Mouse (Mus musculus) macrophage (primary cell): Measurements from ENCODE around the gene Hpcal4. TPM values are rescaled to one million over a fixed set of nuclear protein-coding genes. Genes with fewer than 3 reads are reported as not detected.

ENCODE experiments used
- H3K27ac ChIP-seq: fragments of 350-480 bp; formaldehyde crosslinking; 2 replicates; pipeline ENCODE4 v1.9.0; 2021
- H3K36me3 ChIP-seq: fragments of 350-480 bp; formaldehyde crosslinking; 2 replicates; pipeline ENCODE4 v1.9.0; 2021; ENCODE audit errors: inconsistent target
- H3K4me3 ChIP-seq: fragments of 350-480 bp; formaldehyde crosslinking; 2 replicates; pipeline ENCODE4 v1.9.0; 2021; ENCODE audit errors: inconsistent target
- H3K79me2 ChIP-seq: fragments of 350-480 bp; formaldehyde crosslinking; 2 replicates; pipeline ENCODE4 v1.9.0; 2021; ENCODE audit errors: inconsistent target
- WGBS: methylation state at CpG from one replicate; pipeline ENCODE4 v1.1.7; 2026; ENCODE audit warnings: inconsistent platforms; ENCODE audit not compliant: missing documents; 5-methylcytosine and 5-hydroxymethylcytosine counted together
- polyA plus RNA-seq: library from polyadenylated mRNA; stranded (reverse); fragments of 250-400 nt; gene quantifications from 3 replicates; pipeline ENCODE4 v1.2.4, GENCODE M21; 2018; ENCODE audit warnings: inconsistent platforms

The Hpcal4 gene
- polyA plus RNA-seq, 1 experiment from 2014 or later, result not detected

DNA sequence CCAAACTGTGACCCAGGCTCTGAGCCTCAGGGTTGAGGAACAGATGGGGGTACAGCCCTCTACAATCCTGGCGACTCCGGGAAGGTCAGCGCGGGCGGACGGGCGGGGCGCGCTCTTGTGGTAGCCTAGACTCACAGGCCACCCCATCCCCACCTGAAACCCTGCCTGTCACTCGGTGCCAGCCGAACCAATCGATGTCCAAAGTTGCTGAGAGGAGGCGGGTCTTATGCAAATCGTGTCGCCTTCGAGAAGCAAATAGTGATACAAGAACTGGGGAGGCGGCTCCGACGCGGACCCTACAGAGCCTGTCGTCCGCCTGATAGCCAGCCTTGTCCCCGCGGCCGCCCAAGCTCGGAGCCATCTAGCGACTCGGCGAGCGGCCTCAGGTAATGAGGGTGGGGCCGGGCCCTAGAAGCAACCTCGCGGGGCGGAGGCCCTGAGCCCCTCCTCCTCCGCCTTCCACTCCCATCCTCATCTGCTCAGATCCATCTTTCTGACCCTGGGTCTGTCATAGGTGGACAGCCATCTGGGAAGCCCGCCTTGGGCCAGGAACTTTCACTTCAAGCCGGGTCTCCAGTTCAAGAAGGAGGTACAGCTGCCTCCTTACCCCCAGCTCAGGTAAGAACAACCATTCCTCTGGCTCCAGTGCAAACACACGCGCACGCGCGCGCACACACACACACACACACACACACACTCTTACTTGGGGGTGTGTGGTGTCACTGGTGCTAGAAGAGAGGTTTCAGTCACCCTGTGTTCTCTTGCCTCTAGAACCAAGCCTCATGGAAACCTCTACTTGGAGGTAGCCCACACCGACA, 421 bp downstream of the Hpcal4 start:
- Histone ChIP-seq H3K36me3 (no peaks in the 10 kb centered on the region), H3K4me3 (no peak overlapping the region), H3K79me2 (no peaks in the 10 kb centered on the region), H3K27ac (no peak overlapping the region)
- WGBS, result 13% methylated on average over 44 of the region's 44 CpGs

- no peak overlapping the region for H3K27ac ChIP-seq
- H3K79me2 ChIP-seq, result no peaks in the 10 kb centered on the region
- WGBS, result 58% methylated on average over 3 of the region's 3 CpGs
- no peak overlapping the region for H3K4me3 ChIP-seq
- H3K36me3 ChIP-seq, result no peaks in the 10 kb centered on the region
Observed at GRCm38 (mm10) chr4:123184816-123185215, 1.8 kb downstream of the Hpcal4 start.

DNA sequence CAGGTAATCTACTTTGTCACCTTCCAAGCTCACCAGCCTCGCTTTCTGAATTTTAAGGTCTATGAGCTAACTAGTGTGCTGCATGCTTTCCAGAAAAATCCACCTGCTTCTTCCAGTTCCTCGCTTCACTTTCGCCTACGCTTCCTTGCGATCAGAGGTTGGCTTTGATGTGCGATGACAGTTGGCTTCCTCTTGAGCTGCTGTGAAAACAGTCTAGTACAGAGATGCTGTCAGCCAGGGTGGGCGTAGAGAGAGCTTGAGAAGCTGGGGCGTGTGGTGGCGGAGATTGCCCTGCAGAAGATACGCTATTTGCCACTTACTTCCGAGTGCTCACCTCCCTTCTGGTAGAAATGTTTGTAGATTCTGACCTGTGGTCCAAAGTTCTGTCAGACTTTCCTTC, 9.3 kb downstream of the Hpcal4 start:
- Histone ChIP-seq H3K36me3 (no peaks in the 10 kb centered on the region), H3K4me3 (no peak overlapping the region), H3K79me2 (no peaks in the 10 kb centered on the region), H3K27ac (no peak overlapping the region)
- WGBS, result 81% methylated on average over 11 of the region's 11 CpGs

DNA sequence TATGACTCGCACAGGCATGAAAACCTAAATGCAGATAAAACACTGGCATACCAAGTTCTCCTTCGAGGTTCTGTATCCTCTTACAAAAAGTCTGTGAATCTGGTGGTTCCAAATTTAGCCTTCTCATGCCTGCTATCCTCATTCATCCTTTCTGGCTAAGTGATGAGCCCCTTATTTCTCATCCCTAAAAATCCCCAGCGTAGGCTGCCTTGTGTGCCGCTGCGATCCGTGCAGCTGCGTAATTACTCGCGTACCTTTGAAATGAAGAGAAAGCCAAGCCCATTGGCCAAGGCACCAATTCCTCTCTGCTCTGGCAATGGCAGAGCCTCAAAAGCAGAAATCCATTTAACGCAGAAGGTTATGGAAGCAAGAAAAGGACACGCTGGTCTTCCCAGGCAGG, 10.8 kb downstream of the Hpcal4 start:
- Histone ChIP-seq H3K4me3 (no peak overlapping the region), H3K36me3 (no peaks in the 10 kb centered on the region)
- WGBS, result 90% methylated on average over 11 of the region's 11 CpGs

DNA sequence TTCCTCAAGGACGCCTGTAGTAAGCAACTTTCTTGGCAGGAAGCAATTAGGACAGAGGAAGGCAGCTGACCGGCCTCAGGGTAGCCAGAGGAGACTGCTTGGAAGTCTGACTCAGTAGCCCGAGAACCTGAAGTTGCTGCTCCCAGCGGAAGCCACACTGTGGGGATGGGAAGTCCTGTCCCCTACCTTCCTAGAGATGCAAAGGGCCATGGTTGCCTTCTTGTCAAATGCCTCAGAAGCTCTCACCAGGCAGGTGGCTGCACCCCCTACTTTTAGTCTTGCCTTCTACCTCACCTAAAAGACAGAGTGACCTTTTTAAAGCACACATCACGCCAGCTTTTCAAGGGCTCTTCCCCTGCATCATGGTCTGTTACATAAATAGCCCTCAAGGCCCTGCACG, 13.7 kb downstream of the Hpcal4 start:
- Histone ChIP-seq H3K27ac (no peak overlapping the region), H3K79me2 (no peaks in the 10 kb centered on the region), H3K4me3 (no peak overlapping the region), H3K36me3 (no peaks in the 10 kb centered on the region)
- 45% methylated on average over 6 of the region's 6 CpGs for WGBS

More for the DNA sequence above, 10.8 kb downstream of the Hpcal4 start:
- H3K27ac ChIP-seq, result no peak overlapping the region
- H3K79me2 ChIP-seq, result no peaks in the 10 kb centered on the region

DNA sequence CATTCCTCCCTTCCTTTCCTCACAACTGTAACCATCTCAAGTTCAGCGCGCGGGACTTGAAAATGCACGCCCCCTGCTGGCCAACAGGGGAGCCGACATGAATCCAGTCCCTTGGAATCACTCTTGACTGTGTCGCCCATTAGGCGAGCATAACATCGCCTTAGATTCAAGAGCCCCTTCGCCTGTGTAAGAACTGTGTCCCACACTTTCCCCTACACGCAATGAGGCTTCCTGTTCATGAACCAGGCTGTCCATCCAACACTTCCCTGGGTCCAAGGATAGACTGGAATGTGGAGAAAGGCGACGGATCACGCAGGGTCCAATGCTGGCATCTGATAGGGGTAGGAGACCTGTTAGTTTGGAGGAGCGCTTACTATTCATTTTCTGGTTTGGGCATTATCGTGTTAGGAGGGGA, 17.8 kb downstream of the Hpcal4 start:
- 7% methylated on average over 15 of the region's 15 CpGs for WGBS
- H3K79me2 ChIP-seq, result no peaks in the 10 kb centered on the region

GRCm38 (mm10) chr4:123201186-123202093, 18.4 kb downstream of the Hpcal4 start, which contains the start of gene Nt5c1a:
TSS of gene Nt5c1a (plus strand) at chr4:123201504.
- no peaks in the 10 kb centered on the region for H3K79me2 ChIP-seq
- H3K36me3 ChIP-seq, result no peaks in the 10 kb centered on the region
- H3K4me3 ChIP-seq, result no peak within 1 kb of the TSS
- WGBS, result 12% methylated on average over 50 of the region's 58 CpGs
- H3K27ac ChIP-seq, result no peak within 1 kb of the TSS

More for the DNA sequence above, 17.8 kb downstream of the Hpcal4 start:
- Histone ChIP-seq H3K4me3 (no peak overlapping the region), H3K27ac (no peak overlapping the region), H3K36me3 (no peaks in the 10 kb centered on the region)

DNA sequence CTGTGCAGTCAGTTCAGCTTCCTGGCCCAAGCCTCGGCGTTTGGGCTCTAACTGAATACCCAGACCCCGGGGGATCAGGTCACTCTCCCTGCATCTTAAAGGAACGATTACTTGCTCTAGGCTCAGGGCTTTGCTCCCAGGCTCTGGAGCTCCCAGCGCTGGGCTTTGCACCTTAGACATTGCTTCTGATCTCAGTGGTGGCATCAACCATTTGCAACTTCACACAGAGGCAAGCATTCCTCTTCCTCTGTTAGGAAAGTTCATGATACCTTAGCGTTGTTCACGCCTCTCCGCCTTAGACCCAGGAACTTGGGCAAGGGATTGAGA, 19.0 kb downstream of the Hpcal4 start:
- Histone ChIP-seq H3K36me3 (no peaks in the 10 kb centered on the region), H3K79me2 (no peaks in the 10 kb centered on the region), H3K4me3 (no peak overlapping the region), H3K27ac (no peak overlapping the region)
- 45% methylated on average over 8 of the region's 8 CpGs for WGBS

DNA sequence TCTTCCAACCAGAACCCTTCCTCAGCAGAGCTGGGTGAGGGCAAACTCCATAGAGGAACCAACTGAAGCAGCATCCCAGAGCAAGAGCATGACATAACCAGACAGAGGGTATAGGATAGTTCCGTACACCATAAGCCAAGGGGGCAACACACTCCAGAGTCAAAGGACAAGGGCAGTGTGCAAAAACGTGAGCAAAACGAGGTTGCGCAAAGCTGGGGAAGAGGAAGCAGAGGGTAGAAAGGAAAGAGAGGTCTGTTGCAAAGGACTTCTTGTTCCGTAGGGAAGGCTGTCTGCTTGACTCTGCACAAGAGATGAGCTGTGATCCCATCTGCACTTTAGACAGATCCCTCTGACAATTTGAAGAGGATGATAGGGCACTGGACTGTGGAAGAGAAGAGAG, 24.3 kb downstream of the Hpcal4 start:
- Histone ChIP-seq H3K4me3 (no peak overlapping the region), H3K79me2 (no peaks in the 10 kb centered on the region), H3K27ac (no peak overlapping the region), H3K36me3 (no peaks in the 10 kb centered on the region)
- WGBS, result 18% methylated on average over 5 of the region's 5 CpGs

DNA sequence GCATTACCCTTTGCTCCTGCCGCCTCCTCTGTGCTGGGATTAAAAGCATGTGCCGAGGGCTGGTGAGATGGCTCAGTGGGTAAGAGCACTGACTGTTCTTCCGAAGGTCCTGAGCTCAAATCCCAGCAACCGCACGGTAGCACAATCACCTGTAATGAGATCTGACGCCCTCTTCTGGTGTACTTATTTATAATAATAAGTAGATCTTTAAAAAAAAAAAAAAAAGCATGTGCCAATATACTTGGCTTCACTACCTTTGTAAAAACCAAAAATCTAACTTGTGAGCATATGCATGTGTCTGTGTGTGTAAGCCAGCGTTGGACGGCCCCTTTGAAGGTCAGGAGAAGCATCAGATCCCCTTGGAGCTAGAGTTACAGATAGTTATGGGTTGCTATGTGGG, 28.0 kb downstream of the Hpcal4 start:
- Histone ChIP-seq H3K4me3 (no peak overlapping the region), H3K36me3 (no peaks in the 10 kb centered on the region), H3K79me2 (no peaks in the 10 kb centered on the region), H3K27ac (no peak overlapping the region)
- WGBS, result 64% methylated on average over 7 of the region's 8 CpGs

DNA sequence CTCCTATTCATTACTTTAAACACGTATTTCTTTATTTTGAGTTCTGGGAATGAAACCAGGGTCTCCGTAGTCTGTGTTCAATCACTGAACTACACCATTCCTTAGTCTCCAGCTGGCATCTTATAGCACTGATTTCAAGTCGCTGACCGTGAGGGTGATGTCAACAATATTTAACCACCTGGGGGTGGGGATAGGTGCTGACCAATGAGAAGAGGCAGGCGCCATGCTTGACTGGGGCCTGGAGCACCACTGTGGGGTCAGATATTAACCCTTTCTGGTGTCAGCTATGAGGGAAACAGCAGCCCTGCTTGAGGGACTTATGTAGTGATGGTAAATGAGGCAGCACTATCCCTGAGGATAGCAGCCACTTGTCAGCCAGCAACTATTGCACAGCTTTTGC, 28.4 kb downstream of the Hpcal4 start:
- 79% methylated on average over 5 of the region's 5 CpGs for WGBS
- H3K79me2 ChIP-seq, result no peaks in the 10 kb centered on the region
- no peak overlapping the region for H3K4me3 ChIP-seq
- H3K27ac ChIP-seq, result no peak overlapping the region
- no peaks in the 10 kb centered on the region for H3K36me3 ChIP-seq

GRCm38 (mm10) chr4:123212330-123212729, 29.3 kb downstream of the Hpcal4 start:
- Histone ChIP-seq H3K4me3 (no peak overlapping the region), H3K36me3 (no peaks in the 10 kb centered on the region), H3K27ac (no peak overlapping the region), H3K79me2 (no peaks in the 10 kb centered on the region)
- 66% methylated on average over 2 of the region's 2 CpGs for WGBS

DNA sequence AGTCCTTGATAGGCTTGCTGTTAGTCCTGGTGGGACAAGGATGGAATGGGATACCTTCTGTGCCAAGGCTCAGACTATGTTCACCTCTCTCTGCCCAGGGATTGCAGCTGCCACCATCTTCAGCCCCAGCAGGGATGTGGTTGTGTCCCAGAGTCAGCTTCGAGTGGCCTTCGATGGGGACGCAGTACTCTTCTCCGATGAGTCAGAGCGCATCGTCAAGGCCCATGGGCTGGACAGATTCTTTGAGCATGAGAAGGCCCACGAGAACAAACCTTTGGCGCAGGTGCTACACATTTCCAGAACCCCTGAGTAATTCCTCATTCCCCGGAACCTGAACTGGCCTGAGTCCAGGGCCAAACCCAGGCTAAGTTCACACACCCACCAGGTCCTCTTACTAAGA, 30.9 kb downstream of the Hpcal4 start:
- Histone ChIP-seq H3K36me3 (no peaks in the 10 kb centered on the region), H3K4me3 (no peak overlapping the region), H3K79me2 (no peaks in the 10 kb centered on the region), H3K27ac (no peak overlapping the region)
- 92% methylated on average over 9 of the region's 9 CpGs for WGBS

DNA sequence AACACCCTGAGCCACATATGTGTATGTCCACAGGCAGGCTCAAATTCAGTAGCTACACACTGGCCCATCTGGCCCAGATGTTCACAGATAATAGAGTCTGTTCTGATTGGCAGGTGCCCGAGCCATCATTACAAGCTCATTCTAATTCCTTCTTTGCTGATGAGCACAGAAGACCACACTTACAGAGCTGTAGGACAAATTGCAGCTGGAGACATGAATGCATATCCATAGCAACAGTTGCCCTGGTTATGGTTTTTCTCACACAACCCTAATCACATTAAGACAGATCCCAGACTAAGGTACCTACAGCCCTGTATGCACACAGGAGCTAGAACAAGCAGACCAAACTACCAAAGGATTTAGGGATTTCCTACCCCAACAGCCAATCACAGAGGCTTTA, 32.3 kb downstream of the Hpcal4 start:
- Histone ChIP-seq H3K36me3 (no peaks in the 10 kb centered on the region), H3K79me2 (no peaks in the 10 kb centered on the region), H3K4me3 (no peak overlapping the region), H3K27ac (no peak overlapping the region)
- WGBS, result 87% methylated on average over 1 of the region's 1 CpGs

GRCm38 (mm10) chr4:123216782-123217181, 33.8 kb downstream of the Hpcal4 start:
- Histone ChIP-seq H3K79me2 (no peaks in the 10 kb centered on the region), H3K36me3 (no peaks in the 10 kb centered on the region), H3K4me3 (no peak overlapping the region), H3K27ac (no peak overlapping the region)
- WGBS, result 0% methylated on average over 1 of the region's 1 CpGs
